Mouse (Mus musculus): ENCODE measurements around the gene Pnpla2. TPM values are rescaled to one million over a fixed set of nuclear protein-coding genes. Genes with fewer than 3 reads are reported as not detected.

Gene Pnpla2
- total RNA-seq, 1 experiment from 2014 or later = 74.4 TPM

- no peak for ATAC-seq (ENCODE audit: extremely low read depth, insufficient number of reproducible peaks, low FRiP score, poor library complexity, severe bottlenecking)
Measured at GRCm38 (mm10) chr7:141501820-141502555, 47.0 kb downstream of the Pnpla2 start.

- ATAC-seq (ENCODE audit: extremely low read depth, insufficient number of reproducible peaks, low FRiP score, poor library complexity, severe bottlenecking) = no peak
Measured at GRCm38 (mm10) chr7:141502556-141502905, 47.5 kb downstream of the Pnpla2 start.

GRCm38 (mm10) chr7:141506278-141506677, 51.3 kb downstream of the Pnpla2 start:
- ATAC-seq (ENCODE audit: extremely low read depth, insufficient number of reproducible peaks, low FRiP score, poor library complexity, severe bottlenecking) = no peak

- ATAC-seq (ENCODE audit: extremely low read depth, insufficient number of reproducible peaks, low FRiP score, poor library complexity, severe bottlenecking) = no peak
Measured at GRCm38 (mm10) chr7:141508160-141508559, 53.2 kb downstream of the Pnpla2 start.

- no peak for ATAC-seq (ENCODE audit: extremely low read depth, insufficient number of reproducible peaks, low FRiP score, poor library complexity, severe bottlenecking)
Measured at GRCm38 (mm10) chr7:141510196-141510595, 55.2 kb downstream of the Pnpla2 start.

Other genes starting within 250 kb of the Pnpla2 start
- 2.6 and 3.2 TPM in 2 replicates for gene Lmntd2, start 241.1 kb upstream of the Pnpla2 start, total RNA-seq (2017)
- gene Rassf7, start 239.3 kb upstream of the Pnpla2 start, total RNA-seq (2017) = 7.1 and 9.0 TPM in 2 replicates
- gene Phrf1, start 226.4 kb upstream of the Pnpla2 start, total RNA-seq (2017) = 82.6 and 97.8 TPM in 2 replicates
- 122 and 134 TPM in 2 replicates for gene Irf7, start 188.7 kb upstream of the Pnpla2 start, total RNA-seq (2017)
- gene Cdhr5, start 178.4 kb upstream of the Pnpla2 start, total RNA-seq (2017) = not detected in 2 replicates
- gene Sct, start 176.1 kb upstream of the Pnpla2 start, total RNA-seq (2017) = not detected in 2 replicates
- gene Drd4, start 163.2 kb upstream of the Pnpla2 start, total RNA-seq (2017) = not detected in 2 replicates
- 23.2 and 27.9 TPM in 2 replicates for gene Deaf1, start 127.5 kb upstream of the Pnpla2 start, total RNA-seq (2017)
- 24.2 and 24.7 TPM in 2 replicates for gene Tmem80, start 127.5 kb upstream of the Pnpla2 start, total RNA-seq (2017)
- 3.1 and 7.9 TPM in 2 replicates for gene Eps8l2, start 116.3 kb upstream of the Pnpla2 start, total RNA-seq (2017)
- 1,594 and 1,707 TPM in 2 replicates for gene Taldo1, start 63.0 kb upstream of the Pnpla2 start, total RNA-seq (2017)
- gene Gatd1, start 41.1 kb upstream of the Pnpla2 start, total RNA-seq (2017) = 16.8 and 21.9 TPM in 2 replicates
- 0.25 TPM in 1 of 2 replicates, not detected in the other for gene Cend1, start 25.7 kb upstream of the Pnpla2 start, total RNA-seq (2017)
- 4.9 and 9.7 TPM in 2 replicates for gene Slc25a22, start 17.3 kb upstream of the Pnpla2 start, total RNA-seq (2017)
- gene Pidd1, start 11.2 kb upstream of the Pnpla2 start, total RNA-seq (2017) = 2.9 and 6.5 TPM in 2 replicates
- gene Rplp2, start 7.8 kb upstream of the Pnpla2 start, total RNA-seq (2017) = 2,224 and 3,167 TPM in 2 replicates
- 2.8 and 3.2 TPM in 2 replicates for gene Cracr2b, start 5.9 kb downstream of the Pnpla2 start, total RNA-seq (2017)
- gene Cd151, start 12.2 kb downstream of the Pnpla2 start, total RNA-seq (2017) = 29.8 and 31.1 TPM in 2 replicates
- 10.5 and 13.1 TPM in 2 replicates for gene Polr2l, start 19.9 kb downstream of the Pnpla2 start, total RNA-seq (2017)
- gene Tspan4, start 20.0 kb downstream of the Pnpla2 start, total RNA-seq (2017) = not detected in 2 replicates
- gene Chid1, start 84.7 kb downstream of the Pnpla2 start, total RNA-seq (2017) = 9.9 and 10.4 TPM in 2 replicates
- 32.4 and 35.7 TPM in 2 replicates for gene Ap2a2, start 107.0 kb downstream of the Pnpla2 start, total RNA-seq (2017)
- gene Muc6, start 200.1 kb downstream of the Pnpla2 start, total RNA-seq (2017) = not detected in 2 replicates
- not detected in 2 replicates for gene Muc2, start 235.1 kb downstream of the Pnpla2 start, total RNA-seq (2017)